Mouse (Mus musculus) hindbrain, embryonic 16.5 days (tissue): ENCODE measurements around the gene Lekr1. TPM values are rescaled to one million over a fixed set of nuclear protein-coding genes. Genes with fewer than 3 reads are reported as not detected.

Source experiments
- ATAC-seq: fragments of 200-750 bp; cut with Nextera tagmentation; 2 replicates; pipeline ENCODE4 v1.8.0; 2017; ENCODE audit warnings: moderate TSS enrichment, moderate library complexity
- H3K27ac ChIP-seq: fragments of 300-500 bp; sonication (generic); 2 replicates; pipeline ENCODE4 v1.5.1; 2014; ENCODE audit warnings: low read depth, mild to moderate bottlenecking, control low read depth, low read length, moderate library complexity
- H3K27me3 ChIP-seq: fragments of 300-500 bp; sonication (generic); replicated peaks from 2 replicates; pipeline ENCODE4 v1.6.1; 2014; ENCODE audit warnings: low read length; ENCODE audit not compliant: control insufficient read depth, insufficient read depth
- H3K36me3 ChIP-seq: fragments of 300-500 bp; sonication (generic); 2 replicates; pipeline ENCODE4 v1.6.1; 2014; ENCODE audit warnings: mild to moderate bottlenecking, low read length, moderate library complexity, mixed read lengths; ENCODE audit not compliant: control insufficient read depth, insufficient read depth
- H3K4me1 ChIP-seq: fragments of 300-500 bp; sonication (generic); 2 replicates; pipeline ENCODE4 v1.6.1; 2014; ENCODE audit warnings: low read depth, low read length; ENCODE audit not compliant: control insufficient read depth, insufficient read depth
- H3K4me2 ChIP-seq: fragments of 300-500 bp; sonication (generic); 2 replicates; pipeline ENCODE4 v1.6.1; 2014; ENCODE audit warnings: mild to moderate bottlenecking, low read length, control low read depth, moderate library complexity
- H3K4me3 ChIP-seq: fragments of 300-500 bp; sonication (generic); 2 replicates; pipeline ENCODE4 v1.5.1; 2014; ENCODE audit warnings: mild to moderate bottlenecking, low read length, control low read depth, moderate library complexity
- H3K9ac ChIP-seq: fragments of 300-500 bp; sonication (generic); 2 replicates; pipeline ENCODE4 v1.6.1; 2014; ENCODE audit warnings: low read depth, mild to moderate bottlenecking, control low read depth, low read length, moderate library complexity
- H3K9me3 ChIP-seq: fragments of 300-500 bp; sonication (generic); 2 replicates; pipeline ENCODE4 v1.6.1; 2014; ENCODE audit warnings: mild to moderate bottlenecking, low read length, moderate library complexity; ENCODE audit not compliant: control insufficient read depth
- WGBS: fragments of 180-500 bp; shearing (Covaris S2); extraction: QIAGEN DNeasy Blood & Tissue Kit; methylation state at CpG from one replicate; pipeline ENCODE4 v1.1.7; 2014; 5-methylcytosine and 5-hydroxymethylcytosine counted together
- polyA plus RNA-seq: library from polyadenylated mRNA; unstranded; fragments of >200 nt; fragmentation: Nextera tagmentation; extraction: Ambion mirVana; gene quantifications from 2 replicates; pipeline ENCODE4 v1.2.1, GENCODE M21; 2015

Gene Lekr1
- polyA plus RNA-seq, 1 experiment from 2014 or later, result 7.2 TPM

GRCm38 (mm10) chr3:65629565-65630112 is 36.4 kb upstream of the Lekr1 start:
- WGBS, result 85% methylated on average over 9 of the region's 9 CpGs
- no peak overlapping the region for H3K27ac ChIP-seq
- no peaks in the 10 kb centered on the region for H3K27me3 ChIP-seq
- no peak overlapping the region for H3K9ac ChIP-seq
- no peak for ATAC-seq
- no peak overlapping the region for H3K4me2 ChIP-seq
- no peaks in the 10 kb centered on the region for H3K9me3 ChIP-seq
- H3K4me3 ChIP-seq, result no peak overlapping the region
- no peaks in the 10 kb centered on the region for H3K4me1 ChIP-seq
- no peaks in the 10 kb centered on the region for H3K36me3 ChIP-seq

GRCm38 (mm10) chr3:65633604-65634003 is 32.4 kb upstream of the Lekr1 start:
- no peak for ATAC-seq
- Histone ChIP-seq H3K27me3 (no peaks in the 10 kb centered on the region), H3K9ac (no peak overlapping the region), H3K4me2 (no peak overlapping the region), H3K36me3 (no peaks in the 10 kb centered on the region), H3K9me3 (no peaks in the 10 kb centered on the region), H3K4me3 (no peak overlapping the region), H3K4me1 (no peaks in the 10 kb centered on the region), H3K27ac (no peak overlapping the region)
- 72% methylated on average over 4 of the region's 4 CpGs for WGBS

- 0 out of 2 replicates have a peak, but pooled peaks have one; percentile 56 for ATAC-seq
- H3K27ac ChIP-seq, result no peak overlapping the region
- no peaks in the 10 kb centered on the region for H3K27me3 ChIP-seq
- H3K9ac ChIP-seq, result no peak overlapping the region
- no peak overlapping the region for H3K4me3 ChIP-seq
- H3K36me3 ChIP-seq, result no peaks in the 10 kb centered on the region
- no peak overlapping the region for H3K4me2 ChIP-seq
- no peaks in the 10 kb centered on the region for H3K4me1 ChIP-seq
- H3K9me3 ChIP-seq, result no peaks in the 10 kb centered on the region
- WGBS, result 48% methylated on average over 9 of the region's 9 CpGs
Observed at GRCm38 (mm10) chr3:65635983-65636382, 30.0 kb upstream of the Lekr1 start.

- ATAC-seq, result no peak
- 55% methylated on average over 7 of the region's 7 CpGs for WGBS
Observed at GRCm38 (mm10) chr3:65637313-65637712, 28.7 kb upstream of the Lekr1 start.

GRCm38 (mm10) chr3:65638896-65639295 is 27.1 kb upstream of the Lekr1 start:
- Histone ChIP-seq H3K27me3 (no peaks in the 10 kb centered on the region), H3K36me3 (no peaks in the 10 kb centered on the region), H3K4me2 (no peak overlapping the region), H3K9me3 (no peaks in the 10 kb centered on the region), H3K9ac (no peak overlapping the region), H3K4me1 (no peaks in the 10 kb centered on the region), H3K27ac (no peak overlapping the region), H3K4me3 (no peak overlapping the region)
- 90% methylated on average over 11 of the region's 11 CpGs for WGBS
- ATAC-seq, result no peak

More at GRCm38 (mm10) chr3:65637313-65637712, 28.7 kb upstream of the Lekr1 start:
- no peaks in the 10 kb centered on the region for H3K9me3 ChIP-seq
- no peaks in the 10 kb centered on the region for H3K27me3 ChIP-seq
- no peak overlapping the region for H3K4me2 ChIP-seq
- no peak overlapping the region for H3K9ac ChIP-seq
- no peak overlapping the region for H3K4me3 ChIP-seq
- no peaks in the 10 kb centered on the region for H3K4me1 ChIP-seq
- H3K27ac ChIP-seq, result no peak overlapping the region
- H3K36me3 ChIP-seq, result no peaks in the 10 kb centered on the region

- Histone ChIP-seq H3K9ac (no peak overlapping the region), H3K36me3 (no peaks in the 10 kb centered on the region), H3K4me3 (no peak overlapping the region), H3K4me2 (no peak overlapping the region), H3K9me3 (no peaks in the 10 kb centered on the region), H3K27ac (no peak overlapping the region), H3K4me1 (no peaks in the 10 kb centered on the region), H3K27me3 (no peaks in the 10 kb centered on the region)
- no peak for ATAC-seq
- WGBS, result 64% methylated on average over 5 of the region's 5 CpGs
Observed at GRCm38 (mm10) chr3:65639454-65640014, 26.5 kb upstream of the Lekr1 start.

- Histone ChIP-seq H3K4me2 (no peak overlapping the region), H3K9ac (no peak overlapping the region), H3K4me3 (no peak overlapping the region), H3K27me3 (no peaks in the 10 kb centered on the region), H3K4me1 (no peaks in the 10 kb centered on the region), H3K36me3 (no peaks in the 10 kb centered on the region), H3K27ac (no peak overlapping the region), H3K9me3 (no peaks in the 10 kb centered on the region)
- ATAC-seq, result no peak
- 79% methylated on average over 2 of the region's 2 CpGs for WGBS
Observed at GRCm38 (mm10) chr3:65642959-65643358, 23.1 kb upstream of the Lekr1 start.

GRCm38 (mm10) chr3:65643654-65644053 is 22.4 kb upstream of the Lekr1 start:
- Histone ChIP-seq H3K9ac (no peak overlapping the region), H3K4me2 (no peak overlapping the region), H3K36me3 (no peaks in the 10 kb centered on the region), H3K27me3 (no peaks in the 10 kb centered on the region), H3K4me1 (no peaks in the 10 kb centered on the region), H3K4me3 (no peak overlapping the region), H3K27ac (no peak overlapping the region), H3K9me3 (no peaks in the 10 kb centered on the region)
- 73% methylated on average over 1 of the region's 1 CpGs for WGBS
- no peak for ATAC-seq

- H3K27me3 ChIP-seq, result no peaks in the 10 kb centered on the region
- WGBS, result 76% methylated on average over 8 of the region's 8 CpGs
- no peak overlapping the region for H3K4me2 ChIP-seq
- H3K27ac ChIP-seq, result no peak overlapping the region
- H3K9ac ChIP-seq, result no peak overlapping the region
- no peak overlapping the region for H3K4me3 ChIP-seq
- ATAC-seq, result no peak
- no peaks in the 10 kb centered on the region for H3K4me1 ChIP-seq
- no peaks in the 10 kb centered on the region for H3K36me3 ChIP-seq
- H3K9me3 ChIP-seq, result no peaks in the 10 kb centered on the region
Observed at GRCm38 (mm10) chr3:65647592-65647991, 18.4 kb upstream of the Lekr1 start.
